In the genomic region with DNA sequence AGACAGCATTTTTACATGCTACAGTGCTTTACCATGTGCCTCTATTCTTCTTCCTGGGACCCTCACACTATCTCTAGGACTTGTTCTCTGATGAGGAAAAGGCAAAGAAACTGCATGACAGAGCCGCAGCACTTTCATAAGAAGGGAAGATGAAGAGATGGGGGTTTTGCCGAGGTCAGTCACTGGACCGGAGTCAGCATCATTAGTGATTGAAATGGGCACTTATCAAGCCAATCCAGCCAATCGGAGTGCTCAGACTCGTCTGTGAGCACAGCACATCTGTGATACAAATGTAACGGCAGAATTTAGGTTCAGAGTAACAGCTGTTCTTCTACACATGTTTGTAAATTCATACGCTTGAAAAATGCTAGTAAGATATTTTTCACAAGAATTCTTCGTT, we compare ENCODE assay signal across 9 mouse cellular contexts.
A peak's percentile ranks its signal among the peaks of the same experiment; 100 is the strongest.
DNase-seq lines count a peak whose midpoint lies in the region; ATAC-seq and TF ChIP-seq lines count a peak whose summit lies in the region.
"Had no signal": no experiment of that assay in that cellular context is flagged by ENCODE, and none has a peak within 500 bp of the region (broad histone marks: within the 10 kb centered on the region; RNA-seq: fewer than 3 reads in every experiment).

No protein-coding gene starts in this region.

- 54% methylated on average over 8 of the region's 8 CpGs for WGBS in heart, embryonic 15.5 days
- WGBS in embryonic facial prominence, embryonic 14.5 days: 38% methylated on average over 8 of the region's 8 CpGs
- 23% methylated on average over 8 of the region's 8 CpGs for WGBS in hindbrain, embryonic 14.5 days
- WGBS in neural tube, embryonic 12.5 days: 51% methylated on average over 8 of the region's 8 CpGs
- WGBS in liver, postnatal 0 days (ENCODE audit: insufficient replicate concordance): 72% methylated on average over 8 of the region's 8 CpGs

- TF ChIP-seq CTCF in liver, postnatal 0 days (IDR thresholded peaks at IDR 0.05; ENCODE audit: low read depth): no peak

- no peak for ATAC-seq in heart, embryonic 15.5 days (replicated peaks; ENCODE audit: insufficient number of reproducible peaks, insufficient read depth, low FRiP score, low read depth)
- no peak for ATAC-seq in embryonic facial prominence, embryonic 14.5 days (ENCODE audit: low read depth)
- ATAC-seq in hindbrain, embryonic 14.5 days (ENCODE audit: low FRiP score): no peak
- no peak for ATAC-seq in neural tube, embryonic 12.5 days (ENCODE audit: low FRiP score, low read depth)
- no peak for ATAC-seq in liver, postnatal 0 days

- H3K36me3 ChIP-seq in heart, embryonic 15.5 days: no peaks in the 10 kb centered on the region
- no peaks in the 10 kb centered on the region for H3K36me3 ChIP-seq in embryonic facial prominence, embryonic 14.5 days (ENCODE audit: control insufficient read depth, insufficient read depth, low read length)
- no peaks in the 10 kb centered on the region for H3K36me3 ChIP-seq in hindbrain, embryonic 14.5 days (replicated peaks; ENCODE audit: control insufficient read depth, insufficient read depth)
- no peaks in the 10 kb centered on the region for H3K36me3 ChIP-seq in neural tube, embryonic 12.5 days
- no peaks in the 10 kb centered on the region for H3K36me3 ChIP-seq in liver, postnatal 0 days (replicated peaks; ENCODE audit: insufficient read depth, low read length)

- no peak for TF ChIP-seq EP300 in liver, postnatal 0 days (IDR thresholded peaks at IDR 0.05; ENCODE audit: low read depth)

- intact Hi-C loops in heart, postnatal 10 days (cut with DNase I): no loop called here

- DNase-seq in heart, postnatal 10 days: no peak
- peak; percentile 59 for DNase-seq in embryonic facial prominence, embryonic 14.5 days (ENCODE audit: low spot score)
- DNase-seq in hindbrain, embryonic 14.5 days (ENCODE audit: low spot score): no peak
- DNase-seq in c-Kit-positive CD71-positive TER-119-positive erythroid progenitor cells, embryonic 14.5 days (ENCODE audit: low spot score): no peak
- DNase-seq in liver, postnatal 0 days: no peak
- DNase-seq in kidney, postnatal 25 days: no peak

- H3K27me3 ChIP-seq in heart, embryonic 15.5 days: no peaks in the 10 kb centered on the region
- H3K27me3 ChIP-seq in embryonic facial prominence, embryonic 14.5 days (replicated peaks; ENCODE audit: control insufficient read depth, insufficient read depth, low read length): no peaks in the 10 kb centered on the region
- H3K27me3 ChIP-seq in hindbrain, embryonic 14.5 days (ENCODE audit: control insufficient read depth, insufficient read depth, low read length): no peaks in the 10 kb centered on the region
- H3K27me3 ChIP-seq in neural tube, embryonic 12.5 days (replicated peaks): no peaks in the 10 kb centered on the region
- H3K27me3 ChIP-seq in liver, postnatal 0 days (ENCODE audit: insufficient read depth, low read length): no peaks in the 10 kb centered on the region
- H3K27me3 ChIP-seq: CH12.LX had no signal

- peaks cover 31% of the 10 kb centered on the region for H3K4me1 ChIP-seq in heart, embryonic 15.5 days (replicated peaks)
- H3K4me1 ChIP-seq in embryonic facial prominence, embryonic 14.5 days (ENCODE audit: control insufficient read depth, insufficient read depth, low read length): peaks cover 25% of the 10 kb centered on the region
- H3K4me1 ChIP-seq in hindbrain, embryonic 14.5 days (replicated peaks; ENCODE audit: control insufficient read depth, insufficient read depth, low read length): peaks cover 67% of the 10 kb centered on the region
- peaks cover 65% of the 10 kb centered on the region for H3K4me1 ChIP-seq in neural tube, embryonic 12.5 days
- no peaks in the 10 kb centered on the region; the same call in none of the 2 replicates for H3K4me1 ChIP-seq in liver, postnatal 0 days (ENCODE audit: insufficient read depth)

- H3K9ac ChIP-seq in heart, embryonic 15.5 days: no peak overlapping the region
- H3K9ac ChIP-seq in embryonic facial prominence, embryonic 14.5 days (ENCODE audit: low read depth, low read length): no peak overlapping the region
- peak overlapping the region; percentile 51 for H3K9ac ChIP-seq in hindbrain, embryonic 14.5 days
- peak overlapping the region; percentile 1; the same call in 1 of the 2 replicates for H3K9ac ChIP-seq in neural tube, embryonic 12.5 days
- H3K9ac ChIP-seq in liver, postnatal 0 days (replicated peaks): no peak overlapping the region

- no peak overlapping the region for H3K4me3 ChIP-seq in heart, embryonic 15.5 days
- H3K4me3 ChIP-seq in embryonic facial prominence, embryonic 14.5 days (ENCODE audit: low read depth, low read length): peak overlapping the region; percentile 21; the same call in 1 of the 2 replicates
- no peak overlapping the region for H3K4me3 ChIP-seq in hindbrain, embryonic 14.5 days (replicated peaks; ENCODE audit: low read length)
- no peak overlapping the region for H3K4me3 ChIP-seq in neural tube, embryonic 12.5 days
- no peak overlapping the region for H3K4me3 ChIP-seq in liver, postnatal 0 days (ENCODE audit: low read depth, low read length)

- H3K4me2 ChIP-seq in heart, embryonic 15.5 days: peak overlapping the region; percentile 57; the same call in 1 of the 2 replicates
- H3K4me2 ChIP-seq in embryonic facial prominence, embryonic 14.5 days (ENCODE audit: low read depth, low read length): peak overlapping the region; percentile 52
- peak overlapping the region; percentile 55 for H3K4me2 ChIP-seq in hindbrain, embryonic 14.5 days (replicated peaks)
- peak overlapping the region; percentile 55 for H3K4me2 ChIP-seq in neural tube, embryonic 12.5 days (replicated peaks)
- no peak overlapping the region for H3K4me2 ChIP-seq in liver, postnatal 0 days (ENCODE audit: low read depth, low read length)

- H3K9me3 ChIP-seq in heart, embryonic 15.5 days (replicated peaks): no peaks in the 10 kb centered on the region
- H3K9me3 ChIP-seq in embryonic facial prominence, embryonic 14.5 days (ENCODE audit: control insufficient read depth, low read length): no peaks in the 10 kb centered on the region
- H3K9me3 ChIP-seq in hindbrain, embryonic 14.5 days (ENCODE audit: control insufficient read depth, low read length): no peaks in the 10 kb centered on the region
- H3K9me3 ChIP-seq in neural tube, embryonic 12.5 days: no peaks in the 10 kb centered on the region
- H3K9me3 ChIP-seq in liver, postnatal 0 days (ENCODE audit: low read length): no peaks in the 10 kb centered on the region

- H3K27ac ChIP-seq in heart, embryonic 15.5 days: no peak overlapping the region
- H3K27ac ChIP-seq in embryonic facial prominence, embryonic 14.5 days (replicated peaks; ENCODE audit: low read depth, low read length): peak overlapping the region; percentile 57; the same call in 1 of the 2 replicates
- H3K27ac ChIP-seq in hindbrain, embryonic 14.5 days: peak overlapping the region; percentile 90
- peak overlapping the region; percentile 77; the same call in 1 of the 2 replicates for H3K27ac ChIP-seq in neural tube, embryonic 12.5 days
- no peak overlapping the region for H3K27ac ChIP-seq in liver, postnatal 0 days (ENCODE audit: low read depth)

Comparison
In these comparisons a context has a peak if more than half of its experiments do, and no peak if none do; other contexts are left out.
1. H3K27ac ChIP-seq: peak in embryonic facial prominence, embryonic 14.5 days (single experiment), hindbrain, embryonic 14.5 days (single experiment) and neural tube, embryonic 12.5 days (single experiment); none in heart, embryonic 15.5 days (single experiment) and liver, postnatal 0 days (single experiment).
2. H3K9ac ChIP-seq: peak in hindbrain, embryonic 14.5 days (single experiment) and neural tube, embryonic 12.5 days (single experiment); none in heart, embryonic 15.5 days (single experiment), embryonic facial prominence, embryonic 14.5 days (single experiment) and liver, postnatal 0 days (single experiment).